7 mouse cellular contexts compared by ENCODE assay signal in the genomic region with DNA sequence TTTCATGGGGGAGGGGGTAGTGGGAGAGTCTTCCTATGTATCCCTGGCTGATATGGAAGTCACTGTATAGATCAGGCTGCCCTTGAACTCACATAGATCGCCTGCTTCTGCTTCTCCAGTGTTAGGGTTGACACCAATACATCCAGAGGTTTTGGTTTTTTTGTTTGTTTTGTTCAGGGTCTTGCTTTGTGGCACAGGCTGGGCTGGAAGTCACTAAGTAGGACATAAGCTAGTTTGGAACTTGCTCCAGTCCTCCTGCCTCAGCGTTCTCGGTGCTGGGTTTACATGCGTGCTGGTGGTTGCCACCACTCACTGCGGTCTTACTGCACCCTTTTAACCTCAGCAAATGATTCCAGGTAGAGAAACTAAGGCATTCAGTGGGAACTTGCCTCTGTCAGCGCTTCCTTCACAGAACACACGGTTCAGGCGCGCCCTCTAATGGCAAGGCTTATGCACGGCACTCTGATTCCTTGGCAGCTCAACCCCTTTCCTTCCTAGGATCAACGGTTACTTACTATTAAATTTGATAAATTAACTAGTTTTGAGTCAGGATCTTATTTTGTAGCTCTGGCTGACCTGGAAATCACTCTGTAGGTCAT. TPM values are rescaled to one million over a fixed set of nuclear protein-coding genes. Genes with fewer than 3 reads are reported as not detected.
DNase-seq lines count a peak whose midpoint lies in the region; TF ChIP-seq lines count a peak whose summit lies in the region.

No protein-coding gene starts in this region.

- peaks cover 3% of the 10 kb centered on the region; the same call in 1 of the 2 replicates for H3K4me1 ChIP-seq in bone marrow, adult 2 months (ENCODE audit: control insufficient read depth, insufficient read depth, low read length)
- H3K4me1 ChIP-seq in embryonic fibroblast, embryonic 13.5 days (ENCODE audit: control insufficient read depth, insufficient read depth, low read length), result peaks cover under 1% of the 10 kb centered on the region

- TF ChIP-seq CTCF in bone marrow, adult 2 months (IDR thresholded peaks at IDR 0.05; ENCODE audit: control insufficient read depth, insufficient read depth, low read length), result peak; percentile 96
- TF ChIP-seq CTCF in embryonic fibroblast, embryonic 13.5 days (IDR thresholded peaks at IDR 0.05; ENCODE audit: borderline replicate concordance, insufficient read depth, low read length), result peak; percentile 94

- under 1% methylated on average over 11 of the region's 11 CpGs for WGBS in bone marrow, adult 2 months
- under 1% methylated on average over 11 of the region's 11 CpGs for WGBS in large intestine, adult 2 months

- no peak overlapping the region for H3K27ac ChIP-seq in bone marrow, adult 2 months (ENCODE audit: control insufficient read depth, insufficient read depth, low read depth, low read length, poor library complexity)
- peak overlapping the region; percentile 79 for H3K27ac ChIP-seq in embryonic fibroblast, embryonic 13.5 days (ENCODE audit: insufficient read depth, low read length)

- peak; percentile 90 for DNase-seq in ES-CJ7 (ENCODE audit: low read depth, low spot score)
- DNase-seq in heart, postnatal 14 days, result peak; percentile 84 to 86
- peak; percentile 75 for DNase-seq in large intestine, adult 2 months (ENCODE audit: low read depth, low spot score)
- peak; percentile 84 for DNase-seq in lung, postnatal 10 days
- DNase-seq in right cerebral cortex, adult 2 months (ENCODE audit: low spot score in 2 of 2), result peak; percentile 81 to 86

- no peak for TF ChIP-seq POLR2A in bone marrow, adult 2 months (IDR thresholded peaks at IDR 0.05; ENCODE audit: borderline replicate concordance, control insufficient read depth, low read depth, low read length)
- TF ChIP-seq POLR2A in embryonic fibroblast, embryonic 13.5 days (IDR thresholded peaks at IDR 0.05; ENCODE audit: low read depth, low read length), result no peak

- intact Hi-C loops in heart, postnatal 14 days (cut with DNase I), result loop anchor here (1.0 to 5.0 kb wide), 3 partner anchors 43 to 166 kb away; a partner anchor contains a TSS

- H3K4me3 ChIP-seq in bone marrow, adult 2 months (replicated peaks; ENCODE audit: control insufficient read depth, low read depth, low read length), result no peak overlapping the region
- no peak overlapping the region for H3K4me3 ChIP-seq in embryonic fibroblast, embryonic 13.5 days (ENCODE audit: insufficient read depth, low read length)

RNA-seq across cellular contexts. Expression of a gene that starts 1.3 kb away (rescaled TPM):
- polyA plus RNA-seq in bone marrow, adult 2 months (2011; ENCODE audit: insufficient read depth, insufficient read length, low replicate concordance, missing spikeins), result 19.2 and 31.3 TPM in 2 replicates
- polyA plus RNA-seq in embryonic fibroblast, embryonic 13.5 days (2011; ENCODE audit: insufficient read length, low read depth, missing spikeins), result 44.9 and 52.2 TPM in 2 replicates
- 10 to 100 TPM; 41.1 to 48.0 TPM for total RNA-seq in heart, postnatal 14 days (2021)
- polyA plus RNA-seq in large intestine, adult 2 months (2012; rRNA removed), result 26.9 and 31.2 TPM in 2 replicates

RNA-seq across cellular contexts. Expression of a gene that starts 16.0 kb away (rescaled TPM):
- 11.7 and 13.7 TPM in 2 replicates for polyA plus RNA-seq in bone marrow, adult 2 months (2011; ENCODE audit: insufficient read depth, insufficient read length, low replicate concordance, missing spikeins)
- 13.3 and 13.4 TPM in 2 replicates for polyA plus RNA-seq in embryonic fibroblast, embryonic 13.5 days (2011; ENCODE audit: insufficient read length, low read depth, missing spikeins)
- total RNA-seq in heart, postnatal 14 days (2021), result 1 to 10 TPM; 6.5 to 9.4 TPM
- 3.2 and 4.1 TPM in 2 replicates for polyA plus RNA-seq in large intestine, adult 2 months (2012; rRNA removed)

RNA-seq across cellular contexts. Expression of a gene that starts 16.2 kb away (rescaled TPM):
- polyA plus RNA-seq in bone marrow, adult 2 months (2011; ENCODE audit: insufficient read depth, insufficient read length, low replicate concordance, missing spikeins), result 1.7 and 4.0 TPM in 2 replicates
- 11.0 and 12.5 TPM in 2 replicates for polyA plus RNA-seq in embryonic fibroblast, embryonic 13.5 days (2011; ENCODE audit: insufficient read length, low read depth, missing spikeins)
- 10 to 100 TPM; 25.0 to 28.4 TPM for total RNA-seq in heart, postnatal 14 days (2021)
- polyA plus RNA-seq in large intestine, adult 2 months (2012; rRNA removed), result 4.8 and 5.7 TPM in 2 replicates

RNA-seq across cellular contexts. Expression of a gene that starts 33.5 kb away (rescaled TPM):
- polyA plus RNA-seq in bone marrow, adult 2 months (2011; ENCODE audit: insufficient read depth, insufficient read length, low replicate concordance, missing spikeins), result 0.50 and 1.1 TPM in 2 replicates
- 2.1 and 2.7 TPM in 2 replicates for polyA plus RNA-seq in embryonic fibroblast, embryonic 13.5 days (2011; ENCODE audit: insufficient read length, low read depth, missing spikeins)
- total RNA-seq in heart, postnatal 14 days (2021), result 1 to 10 TPM in 1 of 2 experiments, under 1 TPM in 1; 0.60 to 1.2 TPM
- polyA plus RNA-seq in large intestine, adult 2 months (2012; rRNA removed), result 1.4 and 6.2 TPM in 2 replicates

RNA-seq across cellular contexts. Expression of a gene that starts 38.5 kb away (rescaled TPM):
- polyA plus RNA-seq in bone marrow, adult 2 months (2011; ENCODE audit: insufficient read depth, insufficient read length, low replicate concordance, missing spikeins), result 17.9 and 31.9 TPM in 2 replicates
- polyA plus RNA-seq in embryonic fibroblast, embryonic 13.5 days (2011; ENCODE audit: insufficient read length, low read depth, missing spikeins), result 14.3 and 22.7 TPM in 2 replicates
- 10 to 100 TPM; 12.4 to 15.7 TPM for total RNA-seq in heart, postnatal 14 days (2021)
- polyA plus RNA-seq in large intestine, adult 2 months (2012; rRNA removed), result 28.7 and 36.5 TPM in 2 replicates
